Mouse (Mus musculus) heart, postnatal 10 days (tissue): ENCODE results near the gene Ipo11. TPM values are rescaled to one million over a fixed set of nuclear protein-coding genes. Genes with fewer than 3 reads are reported as not detected.
"Not testable (repeated sequence)": the region's sequence is repeated elsewhere in the genome, so short reads cannot be mapped to it uniquely, and the experiment has no call there.

ENCODE experiments used
- DNase-seq, 2 experiments: peaks; one replicate each; pipeline ENCODE4 v3.0.0; 2021
- intact Hi-C: fragments of 180-260 bp; cut with DNase I; formaldehyde crosslinking; loops from one replicate; pipeline ENCODE4 v1.15.1; 2025
- total RNA-seq, 2 experiments: library from RNA; stranded (reverse); gene quantifications; 2 replicates each; pipeline ENCODE4 v1.2.3; 2021

Gene Ipo11
- total RNA-seq, result 10 to 100 TPM; 26.9 to 27.4 TPM

GRCm38 (mm10) chr13:106936256-106937137 lies at the start of gene Ipo11:
Gene Ipo11 (minus strand): TSS chr13:106936958.
- DNase-seq, result peak; percentile 93 to 95
- intact Hi-C loops, result no loop called here

- no peak for DNase-seq
- intact Hi-C loops, result no loop called here
Measured at GRCm38 (mm10) chr13:106961496-106961895, 24.7 kb upstream of the Ipo11 start.

- DNase-seq, result no peak
- intact Hi-C loops, result no loop called here
Measured at GRCm38 (mm10) chr13:106960557-106960956, 23.8 kb upstream of the Ipo11 start.

GRCm38 (mm10) chr13:106958286-106958685 lies 21.5 kb upstream of the Ipo11 start:
- no peak for DNase-seq
- intact Hi-C loops, result no loop called here

- DNase-seq, result no peak
- intact Hi-C loops, result no loop called here
Measured at GRCm38 (mm10) chr13:106957554-106957953, 20.8 kb upstream of the Ipo11 start.

GRCm38 (mm10) chr13:106954880-106955279 lies 18.1 kb upstream of the Ipo11 start:
- DNase-seq, result no peak
- intact Hi-C loops, result no loop called here

- intact Hi-C loops, result loop anchor here (5.0 to 10.0 kb wide), 2 partner anchors 75 to 157 kb away; partner anchors contain the start of gene Kif2a
- DNase-seq, result no peak
Measured at GRCm38 (mm10) chr13:106947583-106947982, 10.8 kb upstream of the Ipo11 start.

- intact Hi-C loops, result loop anchor here (5.0 to 10.0 kb wide), 2 partner anchors 75 to 158 kb away; partner anchors contain the start of gene Kif2a
- peak; percentile 96 to 97 for DNase-seq
Measured at GRCm38 (mm10) chr13:106946594-106947540, 10.1 kb upstream of the Ipo11 start, which contains the start of gene Dimt1. Gene Dimt1 (plus strand): TSS chr13:106947127.

GRCm38 (mm10) chr13:106945518-106945917 lies 8.8 kb upstream of the Ipo11 start:
- DNase-seq, result no peak
- intact Hi-C loops, result loop anchor here (5.0 to 10.0 kb wide), 2 partner anchors 77 to 159 kb away; partner anchors contain the start of gene Kif2a

GRCm38 (mm10) chr13:106942721-106943120 lies 6.0 kb upstream of the Ipo11 start:
- intact Hi-C loops, result loop anchor here (10.0 kb wide), 1 partner anchor 162 kb away; no protein-coding TSS in a partner anchor
- no peak for DNase-seq

GRCm38 (mm10) chr13:106941211-106941976 lies 4.6 kb upstream of the Ipo11 start:
- DNase-seq, result no peak
- intact Hi-C loops, result loop anchor here (10.0 kb wide), 1 partner anchor 163 kb away; no protein-coding TSS in a partner anchor

- intact Hi-C loops, result no loop called here
- no peak for DNase-seq
Measured at GRCm38 (mm10) chr13:106937138-106937472, 347 bp upstream of the Ipo11 start.

GRCm38 (mm10) chr13:106935871-106936255 lies 895 bp downstream of the Ipo11 start:
- DNase-seq, result no peak
- intact Hi-C loops, result no loop called here

- intact Hi-C loops, result no loop called here
- DNase-seq, result peak in 1 of 2 experiments; percentile 12
Measured at GRCm38 (mm10) chr13:106929201-106929600, 7.6 kb downstream of the Ipo11 start.

- no peak for DNase-seq
- intact Hi-C loops, result no loop called here
Measured at GRCm38 (mm10) chr13:106928296-106928695, 8.5 kb downstream of the Ipo11 start.

GRCm38 (mm10) chr13:106925921-106926320 lies 10.8 kb downstream of the Ipo11 start:
- DNase-seq, intact Hi-C loops: not testable (repeated sequence)

GRCm38 (mm10) chr13:106918322-106919050 lies 18.3 kb downstream of the Ipo11 start:
- intact Hi-C loops, result loop anchor here (2.0 to 5.0 kb wide), 2 partner anchors 196 to 1476 kb away; partner anchors contain the start of gene Htr1a
- peak; percentile 18 to 47 for DNase-seq

GRCm38 (mm10) chr13:106913125-106913736 lies 23.5 kb downstream of the Ipo11 start:
- no peak for DNase-seq
- intact Hi-C loops, result no loop called here

- DNase-seq, result no peak
- intact Hi-C loops, result no loop called here
Measured at GRCm38 (mm10) chr13:106910096-106910495, 26.7 kb downstream of the Ipo11 start.
